Mouse (Mus musculus): ENCODE data around the gene Mov10l1.

GRCm38 (mm10) chr15:89089248-89090051 lies 106.7 kb downstream of the Mov10l1 start:
- no peak for TF ChIP-seq EP300 (IDR thresholded peaks at IDR 0.05; ENCODE audit: low read depth)
- no peak for TF ChIP-seq CTCF (IDR thresholded peaks at IDR 0.05; ENCODE audit: low read depth)

Data from heart, postnatal 0 days (tissue).